Mouse (Mus musculus) induced T-regulatory cell, adult 2 months (primary cell): Measurements from ENCODE around the gene Vmn1r158.
"Not testable (repeated sequence)": the region's sequence is repeated elsewhere in the genome, so short reads cannot be mapped to it uniquely, and the experiment has no call there.

Experiments
- DNase-seq: peaks from one replicate; pipeline ENCODE4 v3.0.0-alpha.2; 2012; ENCODE audit warnings: low read depth

The Vmn1r158 gene

GRCm38 (mm10) chr7:22790682-22791081 lies at the start of gene Vmn1r158:
Gene Vmn1r158 (minus strand): TSS chr7:22790782.
- DNase-seq = not testable (repeated sequence)

- DNase-seq = not testable (repeated sequence)
Measured at GRCm38 (mm10) chr7:22775981-22776380, 14.6 kb downstream of the Vmn1r158 start.

- DNase-seq = not testable (repeated sequence)
Measured at GRCm38 (mm10) chr7:22761397-22761796, 29.2 kb downstream of the Vmn1r158 start, which contains the start of gene Vmn1r157. Gene Vmn1r157 (plus strand): TSS chr7:22761697.
